Mouse (Mus musculus): Measurements from ENCODE around the gene Fbxl17. TPM values are rescaled to one million over a fixed set of nuclear protein-coding genes. Genes with fewer than 3 reads are reported as not detected.
A peak's percentile ranks its signal among the peaks of the same experiment; 100 is the strongest.

Fbxl17 gene
- polyA plus RNA-seq, 1 experiment from 2014 or later = 7.8 TPM

DNA sequence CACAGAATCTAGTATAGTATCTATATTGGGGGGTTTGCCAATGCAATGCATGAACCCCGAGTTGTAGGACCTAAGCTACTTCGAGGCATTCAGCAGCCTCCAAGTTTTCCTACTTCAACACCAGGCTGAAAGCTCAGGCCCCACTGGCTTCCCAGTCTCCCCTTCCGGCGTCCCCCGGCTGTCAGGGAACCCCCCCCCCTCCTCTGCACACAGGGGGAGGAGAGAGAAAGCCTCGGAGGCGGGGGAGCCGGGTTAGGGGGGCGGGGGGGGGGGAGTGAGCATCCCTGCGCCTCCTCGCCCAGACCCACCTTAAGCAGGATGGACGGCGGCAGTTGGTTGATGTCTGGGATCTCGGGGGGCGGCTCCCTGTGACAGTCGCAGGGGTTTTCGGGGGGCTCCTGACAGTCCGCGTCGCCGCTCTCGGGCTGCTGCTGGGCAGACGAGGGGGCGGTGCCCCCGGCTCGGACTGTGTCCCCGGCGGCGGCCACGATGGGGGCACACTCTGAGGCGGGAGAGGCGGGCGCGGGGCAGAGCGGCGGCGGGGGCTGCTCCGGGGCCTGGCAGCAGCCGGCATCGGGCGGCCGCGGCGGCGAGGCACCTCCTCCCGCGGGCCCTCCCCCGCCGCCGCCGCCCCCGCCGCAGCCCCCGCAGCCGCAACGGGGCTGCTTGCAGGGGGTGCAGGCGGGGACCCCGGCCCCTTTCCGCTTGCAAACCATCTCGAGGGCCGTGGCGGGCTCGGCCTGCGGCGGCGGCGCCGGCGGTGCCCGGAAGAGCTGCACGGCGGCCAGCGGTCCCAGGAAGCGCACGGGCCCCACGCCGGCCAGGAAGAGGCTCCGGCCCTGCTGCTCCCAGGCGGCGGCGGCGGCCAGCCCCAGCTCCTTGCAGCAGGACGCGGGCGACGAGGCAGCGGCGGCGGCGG is 841 bp downstream of the Fbxl17 start:
- Histone ChIP-seq H3K9me3 (ENCODE audit: control insufficient read depth, low read length) (no peaks in the 10 kb centered on the region), H3K4me3 (replicated peaks; ENCODE audit: low read length) (peak overlapping the region; percentile 85), H3K4me2 (ENCODE audit: low read length) (peak overlapping the region; percentile 70), H3K9ac (replicated peaks; ENCODE audit: low read depth, low read length) (peak overlapping the region; percentile 98), H3K36me3 (ENCODE audit: control insufficient read depth, insufficient read depth) (no peaks in the 10 kb centered on the region), H3K27ac (ENCODE audit: low read length) (peak overlapping the region; percentile 97), H3K27me3 (replicated peaks; ENCODE audit: control insufficient read depth, insufficient read depth, low read length) (no peaks in the 10 kb centered on the region), H3K4me1 (replicated peaks; ENCODE audit: control insufficient read depth, insufficient read depth, low read length) (peaks cover 27% of the 10 kb centered on the region)
- WGBS = 0% methylated on average over 44 of the region's 90 CpGs
- ATAC-seq = peak; percentile 56

GRCm38 (mm10) chr17:63498182-63498716 is 1.6 kb downstream of the Fbxl17 start:
- Histone ChIP-seq H3K4me3 (replicated peaks; ENCODE audit: low read length) (peak overlapping the region; percentile 85), H3K4me1 (replicated peaks; ENCODE audit: control insufficient read depth, insufficient read depth, low read length) (peaks cover 31% of the 10 kb centered on the region), H3K27me3 (replicated peaks; ENCODE audit: control insufficient read depth, insufficient read depth, low read length) (no peaks in the 10 kb centered on the region), H3K9ac (replicated peaks; ENCODE audit: low read depth, low read length) (peak overlapping the region; percentile 98), H3K27ac (ENCODE audit: low read length) (no peak overlapping the region), H3K9me3 (ENCODE audit: control insufficient read depth, low read length) (no peaks in the 10 kb centered on the region), H3K4me2 (ENCODE audit: low read length) (peak overlapping the region; percentile 70), H3K36me3 (ENCODE audit: control insufficient read depth, insufficient read depth) (no peaks in the 10 kb centered on the region)
- WGBS = 16% methylated on average over 6 of the region's 6 CpGs
- no peak for ATAC-seq

- 89% methylated on average over 6 of the region's 6 CpGs for WGBS
- H3K9me3 ChIP-seq (ENCODE audit: control insufficient read depth, low read length) = no peaks in the 10 kb centered on the region
- no peak overlapping the region for H3K4me3 ChIP-seq (replicated peaks; ENCODE audit: low read length)
- no peaks in the 10 kb centered on the region for H3K36me3 ChIP-seq (ENCODE audit: control insufficient read depth, insufficient read depth)
- ATAC-seq = no peak
- H3K4me2 ChIP-seq (ENCODE audit: low read length) = peak overlapping the region; percentile 70; the same call in 1 of the 2 replicates
- no peak overlapping the region for H3K27ac ChIP-seq (ENCODE audit: low read length)
- H3K27me3 ChIP-seq (replicated peaks; ENCODE audit: control insufficient read depth, insufficient read depth, low read length) = no peaks in the 10 kb centered on the region
- H3K4me1 ChIP-seq (replicated peaks; ENCODE audit: control insufficient read depth, insufficient read depth, low read length) = peaks cover 39% of the 10 kb centered on the region
- no peak overlapping the region for H3K9ac ChIP-seq (replicated peaks; ENCODE audit: low read depth, low read length)
Observed at GRCm38 (mm10) chr17:63497206-63497731, 2.5 kb downstream of the Fbxl17 start.

DNA sequence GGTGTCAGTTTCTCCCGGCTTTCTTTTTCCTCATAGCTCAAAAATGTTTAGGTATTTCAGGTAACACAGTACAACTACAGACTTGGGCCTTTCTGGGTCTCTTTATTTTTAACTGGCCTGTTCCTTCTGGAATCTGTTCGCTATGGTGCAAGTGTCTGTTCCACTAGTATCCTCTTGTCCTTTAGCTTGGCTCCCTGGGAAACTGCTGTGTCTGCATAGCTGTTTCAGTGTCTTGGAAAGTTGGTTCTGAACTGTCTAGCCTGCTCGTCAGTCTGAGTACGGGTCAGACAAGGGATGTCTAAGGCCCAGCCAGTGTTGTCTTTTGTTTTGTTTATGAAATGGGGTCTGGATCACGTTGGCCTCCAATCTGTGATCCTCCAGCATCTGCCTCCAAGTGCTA is 3.7 kb downstream of the Fbxl17 start:
- Histone ChIP-seq H3K9ac (replicated peaks; ENCODE audit: low read depth, low read length) (no peak overlapping the region), H3K4me1 (replicated peaks; ENCODE audit: control insufficient read depth, insufficient read depth, low read length) (peaks cover 39% of the 10 kb centered on the region), H3K4me3 (replicated peaks; ENCODE audit: low read length) (no peak overlapping the region), H3K9me3 (ENCODE audit: control insufficient read depth, low read length) (no peaks in the 10 kb centered on the region), H3K36me3 (ENCODE audit: control insufficient read depth, insufficient read depth) (no peaks in the 10 kb centered on the region), H3K27me3 (replicated peaks; ENCODE audit: control insufficient read depth, insufficient read depth, low read length) (no peaks in the 10 kb centered on the region), H3K4me2 (ENCODE audit: low read length) (no peak overlapping the region), H3K27ac (ENCODE audit: low read length) (no peak overlapping the region)
- ATAC-seq = no peak
- WGBS = 49% methylated on average over 5 of the region's 5 CpGs

- Histone ChIP-seq H3K4me2 (ENCODE audit: low read length) (no peak overlapping the region), H3K9ac (replicated peaks; ENCODE audit: low read depth, low read length) (no peak overlapping the region), H3K9me3 (ENCODE audit: control insufficient read depth, low read length) (no peaks in the 10 kb centered on the region), H3K36me3 (ENCODE audit: control insufficient read depth, insufficient read depth) (peaks cover under 1% of the 10 kb centered on the region; the same call in 1 of the 2 replicates), H3K4me1 (replicated peaks; ENCODE audit: control insufficient read depth, insufficient read depth, low read length) (peaks cover 39% of the 10 kb centered on the region), H3K27ac (ENCODE audit: low read length) (no peak overlapping the region), H3K27me3 (replicated peaks; ENCODE audit: control insufficient read depth, insufficient read depth, low read length) (no peaks in the 10 kb centered on the region), H3K4me3 (replicated peaks; ENCODE audit: low read length) (no peak overlapping the region)
- WGBS = 62% methylated on average over 7 of the region's 7 CpGs
- no peak for ATAC-seq
Observed at GRCm38 (mm10) chr17:63493876-63494580, 5.8 kb downstream of the Fbxl17 start.

GRCm38 (mm10) chr17:63493274-63493673 is 6.5 kb downstream of the Fbxl17 start:
- Histone ChIP-seq H3K9ac (replicated peaks; ENCODE audit: low read depth, low read length) (no peak overlapping the region), H3K4me3 (replicated peaks; ENCODE audit: low read length) (no peak overlapping the region), H3K27me3 (replicated peaks; ENCODE audit: control insufficient read depth, insufficient read depth, low read length) (no peaks in the 10 kb centered on the region), H3K9me3 (ENCODE audit: control insufficient read depth, low read length) (no peaks in the 10 kb centered on the region), H3K4me2 (ENCODE audit: low read length) (no peak overlapping the region), H3K27ac (ENCODE audit: low read length) (no peak overlapping the region), H3K4me1 (replicated peaks; ENCODE audit: control insufficient read depth, insufficient read depth, low read length) (peaks cover 35% of the 10 kb centered on the region), H3K36me3 (ENCODE audit: control insufficient read depth, insufficient read depth) (peaks cover 3% of the 10 kb centered on the region; the same call in 1 of the 2 replicates)
- peak; percentile 47 for ATAC-seq
- 33% methylated on average over 5 of the region's 5 CpGs for WGBS

GRCm38 (mm10) chr17:63492665-63493273 is 7.0 kb downstream of the Fbxl17 start:
- no peak for ATAC-seq
- no peaks in the 10 kb centered on the region for H3K27me3 ChIP-seq (replicated peaks; ENCODE audit: control insufficient read depth, insufficient read depth, low read length)
- no peak overlapping the region for H3K27ac ChIP-seq (ENCODE audit: low read length)
- peaks cover 3% of the 10 kb centered on the region; the same call in 1 of the 2 replicates for H3K36me3 ChIP-seq (ENCODE audit: control insufficient read depth, insufficient read depth)
- WGBS = 83% methylated on average over 8 of the region's 8 CpGs
- H3K4me3 ChIP-seq (replicated peaks; ENCODE audit: low read length) = no peak overlapping the region
- peaks cover 30% of the 10 kb centered on the region for H3K4me1 ChIP-seq (replicated peaks; ENCODE audit: control insufficient read depth, insufficient read depth, low read length)
- no peak overlapping the region for H3K4me2 ChIP-seq (ENCODE audit: low read length)
- H3K9ac ChIP-seq (replicated peaks; ENCODE audit: low read depth, low read length) = no peak overlapping the region
- H3K9me3 ChIP-seq (ENCODE audit: control insufficient read depth, low read length) = no peaks in the 10 kb centered on the region

- no peak overlapping the region for H3K9ac ChIP-seq (replicated peaks; ENCODE audit: low read depth, low read length)
- H3K27ac ChIP-seq (ENCODE audit: low read length) = no peak overlapping the region
- H3K36me3 ChIP-seq (ENCODE audit: control insufficient read depth, insufficient read depth) = peaks cover 8% of the 10 kb centered on the region
- no peak overlapping the region for H3K4me3 ChIP-seq (replicated peaks; ENCODE audit: low read length)
- no peaks in the 10 kb centered on the region for H3K9me3 ChIP-seq (ENCODE audit: control insufficient read depth, low read length)
- ATAC-seq = no peak
- H3K27me3 ChIP-seq (replicated peaks; ENCODE audit: control insufficient read depth, insufficient read depth, low read length) = no peaks in the 10 kb centered on the region
- H3K4me1 ChIP-seq (replicated peaks; ENCODE audit: control insufficient read depth, insufficient read depth, low read length) = peaks cover 13% of the 10 kb centered on the region
- no peak overlapping the region for H3K4me2 ChIP-seq (ENCODE audit: low read length)
- WGBS = 91% methylated on average over 4 of the region's 4 CpGs
Observed at GRCm38 (mm10) chr17:63489525-63489924, 10.3 kb downstream of the Fbxl17 start.

Measured in forebrain, embryonic 16.5 days (tissue).